Mouse (Mus musculus) right cerebral cortex, postnatal 14 days (tissue): ENCODE data around the gene Olfr1505.

Source experiments
- DNase-seq: peaks from one replicate; pipeline ENCODE4 v3.0.0; 2022

Gene Olfr1505

GRCm38 (mm10) chr19:13913230-13913629 lies at the start of gene Olfr1505:
TSS of gene Olfr1505 (plus strand) at chr19:13913530.
- no peak for DNase-seq

GRCm38 (mm10) chr19:13897828-13898227 lies 15.5 kb upstream of the Olfr1505 start, which contains the start of gene Olfr1504:
TSS of gene Olfr1504 (minus strand) at chr19:13897928.
- DNase-seq, result no peak
